Mouse (Mus musculus): ENCODE measurements around the gene Cxcr5. TPM values are rescaled to one million over a fixed set of nuclear protein-coding genes. Genes with fewer than 3 reads are reported as not detected.
A peak's percentile ranks its signal among the peaks of the same experiment; 100 is the strongest.

Cxcr5 gene
- polyA plus RNA-seq, 1 experiment from 2014 or later: not detected

- no peak for DNase-seq (ENCODE audit: low spot score)
- Histone ChIP-seq H3K4me1 (0 out of 2 replicates have a peak, but pooled peaks cover 7% of the 10 kb centered on the region), H3K36me3 (no peaks in the 10 kb centered on the region), H3K4me3 (no peak overlapping the region), H3K27me3 (ENCODE audit: insufficient read depth, poor library complexity, severe bottlenecking) (no peaks in the 10 kb centered on the region), H3K9me3 (no peaks in the 10 kb centered on the region), H3K27ac (no peak overlapping the region)
- WGBS: 89% methylated on average over 8 of the region's 8 CpGs
These were observed 13.1 kb downstream of the Cxcr5 start for GRCm38 (mm10) chr9:44548412-44549152.

- no peaks in the 10 kb centered on the region for H3K36me3 ChIP-seq
- H3K4me1 ChIP-seq: 0 out of 2 replicates have a peak, but pooled peaks cover 2% of the 10 kb centered on the region
- WGBS: 71% methylated on average over 3 of the region's 3 CpGs
- H3K4me3 ChIP-seq: no peak overlapping the region
- DNase-seq (ENCODE audit: low spot score): no peak
- H3K9me3 ChIP-seq: no peaks in the 10 kb centered on the region
- H3K27ac ChIP-seq: no peak overlapping the region
- no peaks in the 10 kb centered on the region for H3K27me3 ChIP-seq (ENCODE audit: insufficient read depth, poor library complexity, severe bottlenecking)
These were observed 16.7 kb downstream of the Cxcr5 start for GRCm38 (mm10) chr9:44544986-44545385.

- WGBS: 70% methylated on average over 4 of the region's 4 CpGs
- no peak overlapping the region for H3K27ac ChIP-seq
These were observed 19.3 kb downstream of the Cxcr5 start for GRCm38 (mm10) chr9:44542364-44542763.

GRCm38 (mm10) chr9:44540676-44541075 lies 21.0 kb downstream of the Cxcr5 start:
- no peaks in the 10 kb centered on the region for H3K36me3 ChIP-seq
- no peaks in the 10 kb centered on the region for H3K27me3 ChIP-seq (ENCODE audit: insufficient read depth, poor library complexity, severe bottlenecking)
- WGBS: 85% methylated on average over 3 of the region's 3 CpGs
- no peak overlapping the region for H3K4me3 ChIP-seq
- DNase-seq (ENCODE audit: low spot score): no peak
- H3K27ac ChIP-seq: no peak overlapping the region
- peaks cover 13% of the 10 kb centered on the region for H3K4me1 ChIP-seq
- H3K9me3 ChIP-seq: no peaks in the 10 kb centered on the region

More at GRCm38 (mm10) chr9:44542364-44542763, 19.3 kb downstream of the Cxcr5 start:
- Histone ChIP-seq H3K4me3 (no peak overlapping the region), H3K4me1 (peaks cover 12% of the 10 kb centered on the region), H3K9me3 (no peaks in the 10 kb centered on the region), H3K27me3 (ENCODE audit: insufficient read depth, poor library complexity, severe bottlenecking) (no peaks in the 10 kb centered on the region), H3K36me3 (no peaks in the 10 kb centered on the region)
- DNase-seq (ENCODE audit: low spot score): no peak

- no peak overlapping the region for H3K4me3 ChIP-seq
These were observed 21.8 kb downstream of the Cxcr5 start for GRCm38 (mm10) chr9:44539816-44540421.

GRCm38 (mm10) chr9:44537625-44538301 lies 23.9 kb downstream of the Cxcr5 start:
- Histone ChIP-seq H3K4me3 (no peak overlapping the region), H3K4me1 (peaks cover 11% of the 10 kb centered on the region), H3K36me3 (no peaks in the 10 kb centered on the region), H3K27me3 (ENCODE audit: insufficient read depth, poor library complexity, severe bottlenecking) (no peaks in the 10 kb centered on the region), H3K27ac (peak overlapping the region; percentile 57; the same call in 1 of the 2 replicates), H3K9me3 (no peaks in the 10 kb centered on the region)
- WGBS: 39% methylated on average over 19 of the region's 19 CpGs
- no peak for DNase-seq (ENCODE audit: low spot score)

More at GRCm38 (mm10) chr9:44539816-44540421, 21.8 kb downstream of the Cxcr5 start:
- no peaks in the 10 kb centered on the region for H3K27me3 ChIP-seq (ENCODE audit: insufficient read depth, poor library complexity, severe bottlenecking)
- peaks cover 12% of the 10 kb centered on the region for H3K4me1 ChIP-seq
- 76% methylated on average over 2 of the region's 2 CpGs for WGBS
- no peak for DNase-seq (ENCODE audit: low spot score)
- H3K36me3 ChIP-seq: no peaks in the 10 kb centered on the region
- no peak overlapping the region for H3K27ac ChIP-seq
- H3K9me3 ChIP-seq: no peaks in the 10 kb centered on the region

GRCm38 (mm10) chr9:44532991-44533580 lies 28.6 kb downstream of the Cxcr5 start:
- 81% methylated on average over 6 of the region's 6 CpGs for WGBS
- DNase-seq (ENCODE audit: low spot score): no peak
- H3K4me3 ChIP-seq: no peak overlapping the region

GRCm38 (mm10) chr9:44528340-44528739 lies 33.3 kb downstream of the Cxcr5 start:
- Histone ChIP-seq H3K27ac (no peak overlapping the region), H3K4me1 (no peaks in the 10 kb centered on the region), H3K36me3 (no peaks in the 10 kb centered on the region), H3K27me3 (ENCODE audit: insufficient read depth, poor library complexity, severe bottlenecking) (no peaks in the 10 kb centered on the region), H3K4me3 (no peak overlapping the region), H3K9me3 (0 out of 2 replicates have a peak, but pooled peaks cover 3% of the 10 kb centered on the region)
- WGBS: 61% methylated on average over 8 of the region's 8 CpGs
- no peak for DNase-seq (ENCODE audit: low spot score)

More at GRCm38 (mm10) chr9:44532991-44533580, 28.6 kb downstream of the Cxcr5 start:
- H3K4me1 ChIP-seq: peaks cover 8% of the 10 kb centered on the region
- H3K9me3 ChIP-seq: 0 out of 2 replicates have a peak, but pooled peaks cover 3% of the 10 kb centered on the region
- H3K36me3 ChIP-seq: no peaks in the 10 kb centered on the region
- no peak overlapping the region for H3K27ac ChIP-seq
- H3K27me3 ChIP-seq (ENCODE audit: insufficient read depth, poor library complexity, severe bottlenecking): no peaks in the 10 kb centered on the region

- H3K4me3 ChIP-seq: no peak overlapping the region
- no peaks in the 10 kb centered on the region for H3K27me3 ChIP-seq (ENCODE audit: insufficient read depth, poor library complexity, severe bottlenecking)
- 0 out of 2 replicates have a peak, but pooled peaks cover 2% of the 10 kb centered on the region for H3K9me3 ChIP-seq
- 52% methylated on average over 9 of the region's 9 CpGs for WGBS
- H3K36me3 ChIP-seq: no peaks in the 10 kb centered on the region
- no peak for DNase-seq (ENCODE audit: low spot score)
- H3K27ac ChIP-seq: no peak overlapping the region
- H3K4me1 ChIP-seq: no peaks in the 10 kb centered on the region
These were observed 35.2 kb downstream of the Cxcr5 start for GRCm38 (mm10) chr9:44526337-44527112.

GRCm38 (mm10) chr9:44525589-44525988 lies 36.1 kb downstream of the Cxcr5 start:
- 81% methylated on average over 8 of the region's 8 CpGs for WGBS
- H3K27me3 ChIP-seq (ENCODE audit: insufficient read depth, poor library complexity, severe bottlenecking): no peaks in the 10 kb centered on the region
- no peaks in the 10 kb centered on the region for H3K36me3 ChIP-seq
- no peak overlapping the region for H3K27ac ChIP-seq
- H3K9me3 ChIP-seq: no peaks in the 10 kb centered on the region
- no peak overlapping the region for H3K4me3 ChIP-seq
- H3K4me1 ChIP-seq: no peaks in the 10 kb centered on the region
- no peak for DNase-seq (ENCODE audit: low spot score)

- Histone ChIP-seq H3K9me3 (no peaks in the 10 kb centered on the region), H3K27ac (no peak overlapping the region), H3K36me3 (no peaks in the 10 kb centered on the region), H3K4me1 (no peaks in the 10 kb centered on the region), H3K27me3 (ENCODE audit: insufficient read depth, poor library complexity, severe bottlenecking) (no peaks in the 10 kb centered on the region), H3K4me3 (no peak overlapping the region)
- no peak for DNase-seq (ENCODE audit: low spot score)
- WGBS: 75% methylated on average over 3 of the region's 3 CpGs
These were observed 36.7 kb downstream of the Cxcr5 start for GRCm38 (mm10) chr9:44525001-44525400.

- no peak overlapping the region for H3K4me3 ChIP-seq
- no peak overlapping the region for H3K27ac ChIP-seq
- H3K27me3 ChIP-seq (ENCODE audit: insufficient read depth, poor library complexity, severe bottlenecking): no peaks in the 10 kb centered on the region
- H3K4me1 ChIP-seq: no peaks in the 10 kb centered on the region
- no peak for DNase-seq (ENCODE audit: low spot score)
- no peaks in the 10 kb centered on the region for H3K36me3 ChIP-seq
- H3K9me3 ChIP-seq: no peaks in the 10 kb centered on the region
- 71% methylated on average over 5 of the region's 5 CpGs for whole genome bisulfite sequencing
These were observed 37.3 kb downstream of the Cxcr5 start for GRCm38 (mm10) chr9:44524235-44524826.

Measured in heart, embryonic 10.5 days (tissue).